Mouse (Mus musculus): ENCODE measurements at regions not wholly inside any gene's neighbourhood (a gene's known extent, or its start where the extent isn't known, plus 50 kb on each side); places are given as distances from the start of the nearest gene placed in this dataset.

DNA sequence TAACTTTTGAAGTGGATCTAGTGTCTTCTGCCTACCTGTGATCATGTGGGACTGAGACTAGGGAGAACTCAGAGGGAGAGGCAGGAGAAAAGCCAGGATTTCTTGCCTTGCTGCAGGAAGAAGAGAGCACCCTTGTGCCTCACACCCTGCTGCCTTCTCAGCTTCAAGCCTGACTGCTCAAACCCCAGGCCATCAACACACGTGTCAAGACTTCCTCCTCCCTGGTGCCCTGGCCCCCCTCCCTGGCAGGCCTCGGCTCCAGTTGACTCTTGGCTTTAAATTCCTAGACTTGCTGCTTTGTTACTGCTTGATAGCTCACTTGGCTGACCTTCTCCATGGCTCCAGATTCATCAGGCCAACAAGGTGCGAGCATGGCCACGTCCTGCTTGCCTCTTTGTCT lies 250.1 kb upstream of the Mki67 start:
- DNase-seq (ENCODE audit: low spot score in 2 of 2), result no peak

DNA sequence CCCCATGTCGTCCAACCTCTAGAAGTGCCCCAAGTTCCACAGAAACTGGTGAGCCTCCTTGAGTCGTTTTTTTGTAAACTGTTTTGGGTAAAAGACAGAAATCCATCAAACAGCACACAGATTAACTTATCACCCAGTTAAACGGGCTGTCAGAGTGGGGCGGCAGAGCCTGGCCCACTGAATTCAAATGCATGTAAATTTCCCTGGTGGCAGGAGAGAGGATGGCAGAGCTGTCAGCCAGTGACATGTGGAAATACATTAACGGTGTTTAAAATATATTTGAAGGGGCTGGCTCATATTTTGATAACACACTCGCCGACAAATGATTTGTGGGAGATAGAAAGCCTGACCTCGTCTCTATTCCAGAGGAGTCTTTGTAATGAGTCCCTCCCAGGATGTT lies 252.5 kb upstream of the Mki67 start:
- DNase-seq (ENCODE audit: low spot score in 2 of 2), result no peak

DNA sequence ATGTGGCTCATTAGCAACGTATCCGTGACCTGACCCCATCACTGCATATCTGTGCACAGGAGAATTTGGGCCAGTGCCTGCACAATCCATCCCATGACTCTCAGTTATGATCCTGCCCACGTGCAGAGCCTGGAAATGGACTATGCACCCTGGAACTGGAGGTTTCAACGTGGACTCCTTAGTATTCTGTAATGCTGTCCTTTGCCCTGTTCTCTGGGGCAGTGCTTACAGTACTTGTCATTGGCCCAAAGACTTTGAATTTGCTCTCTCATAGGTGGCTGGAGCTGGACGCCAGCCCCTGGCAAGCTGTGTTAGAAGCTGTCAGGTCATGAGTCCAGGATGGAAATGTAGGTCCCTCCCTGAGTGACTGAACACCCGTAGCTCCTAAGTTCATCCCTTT lies 269.9 kb upstream of the Mki67 start:
- DNase-seq (ENCODE audit: low spot score in 2 of 2), result no peak

DNA sequence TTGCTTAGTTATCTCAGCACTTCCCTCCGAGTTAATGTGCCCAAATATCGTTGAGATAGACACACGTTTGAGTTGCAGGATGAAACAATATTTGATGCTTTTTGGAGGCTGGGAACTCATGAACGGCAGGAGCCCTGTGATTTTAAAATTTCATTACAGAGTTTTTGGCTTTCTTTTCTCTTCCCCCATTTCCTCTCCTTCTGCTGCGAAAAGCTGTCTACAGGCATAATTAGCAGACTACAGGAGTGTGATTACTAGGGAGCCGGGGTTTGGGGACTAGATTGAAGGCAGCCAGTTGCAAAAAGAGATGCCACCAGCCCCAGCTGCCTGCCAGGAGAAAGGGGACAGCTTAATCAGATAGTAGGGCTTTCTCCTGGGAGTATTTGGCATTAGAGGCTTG lies 274.2 kb upstream of the Mki67 start:
- no peak for DNase-seq (ENCODE audit: low spot score in 2 of 2)

DNA sequence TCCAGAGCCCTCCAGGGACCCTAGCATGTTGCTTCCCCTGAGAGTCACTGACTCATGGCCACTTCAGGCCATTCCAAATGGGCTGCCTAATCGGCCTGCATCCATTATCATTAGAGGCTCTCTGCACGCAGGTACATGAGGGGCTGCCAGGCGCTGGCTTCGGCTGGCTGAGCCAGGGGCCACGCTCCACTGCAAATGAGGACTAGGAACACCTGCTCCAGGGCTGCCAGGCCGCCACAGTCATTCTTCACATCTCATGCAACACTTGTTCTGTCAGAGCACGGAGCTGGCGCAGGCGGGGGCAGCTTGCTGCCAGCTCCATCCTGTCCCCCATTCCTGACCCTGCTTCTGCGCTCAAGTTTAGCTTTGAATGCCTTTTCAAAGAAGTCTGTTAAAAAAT lies 280.7 kb upstream of the Mki67 start:
- DNase-seq (ENCODE audit: low spot score in 2 of 2), result no peak

DNA sequence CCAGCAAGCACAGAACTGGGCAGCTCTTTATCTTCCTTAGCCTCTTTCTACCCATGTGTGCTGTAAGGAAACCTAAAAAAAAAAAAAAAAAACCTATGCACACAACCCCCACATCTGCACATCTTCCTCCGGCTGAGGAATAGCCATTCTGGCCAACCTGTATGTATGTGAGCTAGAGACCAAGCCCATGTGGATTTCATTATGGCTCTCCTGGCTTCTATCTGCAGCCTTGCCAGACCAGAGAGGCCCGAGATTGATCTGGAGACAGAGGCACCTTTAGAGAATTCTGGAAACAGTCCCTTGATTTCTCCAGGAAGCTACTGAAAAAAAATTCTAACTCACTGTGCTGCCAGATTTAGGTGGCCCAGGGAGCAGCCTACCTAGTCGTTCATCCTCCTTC lies 281.5 kb upstream of the Mki67 start:
- no peak for DNase-seq (ENCODE audit: low spot score in 2 of 2)

DNA sequence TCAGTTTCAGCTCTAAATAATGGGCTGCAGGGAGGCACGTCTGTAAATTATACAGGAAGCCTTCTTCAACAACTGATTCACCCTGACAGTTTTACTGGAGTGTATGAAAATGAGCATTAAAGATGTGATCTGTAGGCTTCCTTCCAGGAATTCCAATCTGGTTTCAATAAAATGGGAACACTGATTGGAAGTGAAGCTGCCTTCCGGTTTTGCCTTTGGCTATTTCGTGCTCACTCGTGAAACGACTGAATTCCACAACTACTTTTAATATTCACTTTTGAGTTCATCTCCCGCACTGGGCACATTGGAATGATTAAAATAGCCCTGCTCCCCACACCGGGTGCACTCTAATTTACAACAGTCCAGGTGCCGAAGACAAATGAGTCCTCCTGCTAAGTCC lies 286.2 kb upstream of the Mki67 start:
- no peak for DNase-seq (ENCODE audit: low spot score in 2 of 2)

DNA sequence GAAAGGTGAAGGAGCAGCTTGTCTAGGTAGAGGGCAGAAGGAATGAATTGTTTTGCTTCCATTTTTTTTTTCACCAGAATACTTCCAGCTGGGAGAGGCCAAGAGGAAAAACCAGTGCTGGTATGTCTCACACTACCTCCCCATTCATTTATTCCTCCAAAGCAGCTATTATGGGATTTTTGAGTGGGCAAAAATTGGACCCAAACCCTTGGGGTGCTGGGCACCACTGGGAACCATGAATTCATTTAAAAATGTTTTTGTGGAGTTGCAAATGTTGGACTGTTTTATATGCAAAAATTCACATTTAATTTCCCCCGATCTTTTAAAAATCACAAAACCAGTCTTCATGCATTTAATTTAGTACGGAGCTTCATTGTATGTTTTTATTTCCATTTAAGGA lies 287.1 kb upstream of the Mki67 start:
- DNase-seq (ENCODE audit: low spot score in 2 of 2), result no peak

DNA sequence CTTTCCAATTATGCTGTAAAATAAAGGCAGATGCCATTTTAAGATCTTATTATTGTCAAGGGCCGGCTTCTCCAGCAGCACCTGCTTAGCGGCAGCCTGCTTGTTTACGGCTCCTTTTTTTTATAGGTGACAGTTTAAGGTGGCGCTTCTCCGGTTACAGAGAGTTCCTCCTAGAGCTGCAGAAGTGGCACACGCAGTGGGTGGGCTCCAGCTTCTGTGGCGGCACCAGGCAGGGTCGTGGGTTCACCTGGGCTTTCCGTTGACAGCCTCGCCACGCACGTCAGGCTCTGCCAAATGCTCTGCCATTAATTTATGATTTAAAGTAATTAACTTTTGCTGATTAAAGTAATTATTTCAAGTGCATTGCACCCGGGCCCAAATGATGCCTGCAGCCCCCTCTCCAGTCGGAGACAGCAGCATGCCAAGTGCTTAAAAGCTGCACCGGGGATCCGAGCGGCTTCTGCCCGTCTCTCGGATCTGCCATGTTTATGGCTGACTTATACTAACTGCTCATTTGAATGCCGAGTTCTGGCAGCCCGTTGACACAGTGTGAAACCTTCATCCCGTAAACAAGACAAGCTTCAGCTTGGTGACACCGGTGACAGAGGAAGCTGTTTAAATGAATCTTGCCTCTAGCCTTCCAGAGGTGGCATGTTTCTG lies 291.8 kb upstream of the Mki67 start:
- DNase-seq (ENCODE audit: low spot score in 2 of 2), result no peak

DNA sequence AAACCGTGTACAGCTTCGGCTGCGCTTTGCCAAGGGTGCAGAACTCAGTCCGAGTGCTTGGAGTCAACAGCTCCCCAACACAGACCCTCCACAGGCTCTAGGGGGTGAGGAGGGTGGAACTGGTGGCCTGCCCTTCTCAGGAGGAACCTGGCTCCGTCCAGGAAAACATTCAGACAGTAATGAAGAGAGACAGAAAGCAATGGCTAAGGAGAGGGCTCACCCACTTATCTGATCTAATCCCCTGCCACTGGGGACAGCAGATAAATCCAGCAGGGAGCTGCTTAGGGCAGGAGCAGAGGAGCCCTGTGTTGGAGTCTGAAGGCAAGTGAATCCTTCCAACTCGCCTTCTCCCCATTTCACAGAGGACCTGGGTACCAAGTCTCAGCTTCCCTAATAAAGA lies 292.3 kb upstream of the Mki67 start:
- no peak for DNase-seq (ENCODE audit: low spot score in 2 of 2)

DNA sequence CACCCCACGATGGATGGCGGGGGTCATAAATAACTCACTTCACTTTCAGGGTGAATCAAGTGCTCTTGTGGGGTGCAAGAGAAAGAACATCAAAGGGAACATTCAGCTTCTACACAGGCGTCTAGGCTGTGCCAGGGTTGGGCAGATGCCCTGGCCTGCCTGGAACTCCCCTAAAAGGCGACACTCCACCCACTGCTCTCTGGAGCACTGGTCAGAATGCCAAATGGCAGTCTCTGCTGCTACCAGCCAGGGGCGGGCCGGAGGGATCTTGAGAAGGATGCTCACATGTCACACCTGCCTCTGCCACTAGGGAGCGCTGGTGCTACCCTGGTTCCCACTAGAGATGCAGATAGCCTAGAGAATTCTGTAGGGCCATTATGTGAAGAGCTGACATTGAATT lies 293.9 kb upstream of the Mki67 start:
- peak; percentile 47 to 64 for DNase-seq (ENCODE audit: low spot score in 2 of 2)

DNA sequence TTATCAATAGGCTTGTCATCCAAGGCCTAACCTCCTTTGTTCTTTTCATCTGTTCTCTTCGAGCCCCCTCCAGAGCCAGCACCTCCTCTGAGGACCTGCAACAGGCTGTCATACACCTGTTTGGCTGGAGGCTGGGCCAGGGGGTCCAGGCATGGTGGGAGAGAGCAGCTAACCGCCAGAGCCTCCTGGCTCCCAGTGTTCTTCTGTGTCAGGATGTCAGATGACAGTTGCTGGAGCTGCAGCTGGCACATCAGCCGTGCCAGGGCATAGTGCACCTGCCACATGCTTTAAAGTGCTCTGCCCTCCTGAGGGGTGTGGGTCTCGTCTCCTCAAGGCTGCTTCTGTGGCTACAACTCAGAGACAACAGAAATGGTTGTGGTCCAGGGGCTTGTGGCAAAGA lies 298.5 kb upstream of the Mki67 start:
- DNase-seq (ENCODE audit: low spot score in 2 of 2), result no peak

DNA sequence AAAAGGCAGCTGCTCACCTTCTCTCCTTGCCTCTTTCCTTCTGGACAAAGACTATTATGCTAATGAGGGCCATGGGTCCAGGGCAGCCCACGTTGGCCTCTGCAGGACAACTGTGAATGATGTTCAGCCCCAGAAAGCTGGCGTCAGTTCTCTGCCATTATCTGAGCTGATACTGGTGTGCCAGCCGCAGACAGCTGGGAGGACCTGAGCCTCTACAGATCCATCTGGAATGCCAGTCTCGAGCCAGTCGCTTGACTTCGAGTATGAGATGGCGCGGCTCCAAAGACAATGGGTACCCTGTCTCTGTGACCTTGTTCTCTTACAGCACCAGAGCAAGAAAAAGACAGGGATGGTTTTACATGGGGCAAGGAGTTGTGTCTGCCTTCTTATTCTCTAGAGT lies 300.8 kb upstream of the Mki67 start:
- no peak for DNase-seq (ENCODE audit: low spot score in 2 of 2)

DNA sequence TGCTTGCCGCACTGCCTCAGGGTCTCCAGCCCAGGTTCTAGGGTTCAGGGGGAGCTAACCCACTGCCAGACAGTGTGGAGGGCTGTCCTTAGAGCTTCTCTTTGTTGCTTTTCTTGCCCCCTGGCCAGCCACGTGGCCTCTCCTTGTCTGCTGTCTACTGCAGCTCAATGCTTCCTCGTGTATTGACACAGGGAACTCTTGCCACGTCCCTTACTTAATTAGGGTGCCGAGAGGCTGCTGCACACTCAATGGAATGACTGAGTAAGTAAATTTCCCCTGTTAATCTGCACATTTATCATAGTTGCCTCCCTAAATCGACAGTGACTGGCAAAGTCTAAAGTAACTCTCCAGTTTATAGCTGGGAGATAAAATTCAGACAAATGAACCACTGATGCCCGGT lies 304.4 kb upstream of the Mki67 start:
- no peak for DNase-seq (ENCODE audit: low spot score in 2 of 2)

DNA sequence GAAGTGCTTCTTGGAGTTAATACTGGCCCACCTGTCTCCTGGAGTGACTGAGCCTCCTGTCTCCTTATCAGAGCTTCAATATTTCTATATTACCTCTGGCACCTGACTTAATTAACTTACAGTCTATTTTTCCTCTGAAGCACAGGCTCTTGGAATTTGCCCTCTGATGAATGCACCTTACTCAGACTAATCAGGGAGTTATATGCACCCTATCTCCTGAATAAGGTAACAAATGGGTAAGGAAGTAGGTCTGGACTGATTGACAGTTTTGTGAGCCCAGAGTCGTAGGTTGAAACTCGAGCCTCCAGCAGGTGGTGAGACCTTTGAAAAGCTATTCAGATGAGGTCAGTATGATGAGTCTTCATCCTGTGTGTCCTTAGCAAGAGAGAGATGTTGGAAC lies 304.9 kb upstream of the Mki67 start:
- no peak for DNase-seq (ENCODE audit: low spot score in 2 of 2)

DNA sequence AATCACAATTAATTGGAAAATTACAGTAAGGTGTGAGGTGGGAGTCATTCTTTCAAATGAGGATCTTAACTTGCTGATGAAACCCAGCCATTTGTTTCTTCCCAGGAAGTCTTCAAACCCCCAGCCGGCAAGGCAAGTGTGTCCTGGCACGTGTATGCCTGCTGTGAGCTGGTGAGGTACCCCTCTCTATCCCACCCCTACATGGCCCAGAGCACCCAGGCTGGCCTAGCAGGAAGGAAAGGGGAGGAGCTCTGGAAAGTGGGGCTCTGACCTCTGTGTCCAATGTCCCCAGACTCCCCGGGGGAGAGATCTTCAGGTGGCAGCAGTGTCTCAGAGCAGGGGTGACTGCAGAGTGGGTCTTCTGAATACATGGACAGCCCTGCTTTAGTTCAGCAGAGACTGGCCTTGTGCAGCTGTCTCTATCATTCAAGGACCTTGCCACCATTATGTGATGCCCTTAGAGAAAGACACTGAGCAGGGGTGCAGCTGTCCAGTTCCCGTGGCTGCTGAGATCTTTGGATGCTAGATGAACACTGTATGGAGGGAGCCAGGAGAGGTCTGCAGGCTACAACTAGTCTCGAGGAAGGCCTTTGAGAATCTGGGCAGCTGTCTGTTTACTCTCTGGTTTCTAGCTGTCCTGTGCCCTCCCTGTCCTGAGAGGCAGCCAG lies 306.8 kb upstream of the Mki67 start:
- no peak for DNase-seq (ENCODE audit: low spot score in 2 of 2)

DNA sequence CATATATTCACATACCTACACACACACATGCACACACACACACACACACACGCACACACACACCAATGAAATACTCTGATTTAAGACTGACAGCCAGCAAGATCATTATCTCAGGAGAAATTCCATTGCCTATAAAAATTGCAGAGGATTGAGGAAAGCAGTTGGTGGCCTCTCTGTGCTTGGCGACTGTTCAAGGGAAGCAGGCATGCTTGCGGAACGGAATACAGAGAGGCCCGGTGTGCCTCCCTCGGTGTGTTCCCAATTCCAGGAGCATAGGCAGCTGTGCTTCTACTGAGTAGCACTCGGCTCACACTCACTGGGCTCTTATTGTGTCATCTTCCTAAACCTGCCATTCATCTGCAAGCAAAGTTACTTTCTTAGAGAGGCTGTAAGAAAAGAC lies 310.3 kb upstream of the Mki67 start:
- DNase-seq (ENCODE audit: low spot score in 2 of 2), result no peak

DNA sequence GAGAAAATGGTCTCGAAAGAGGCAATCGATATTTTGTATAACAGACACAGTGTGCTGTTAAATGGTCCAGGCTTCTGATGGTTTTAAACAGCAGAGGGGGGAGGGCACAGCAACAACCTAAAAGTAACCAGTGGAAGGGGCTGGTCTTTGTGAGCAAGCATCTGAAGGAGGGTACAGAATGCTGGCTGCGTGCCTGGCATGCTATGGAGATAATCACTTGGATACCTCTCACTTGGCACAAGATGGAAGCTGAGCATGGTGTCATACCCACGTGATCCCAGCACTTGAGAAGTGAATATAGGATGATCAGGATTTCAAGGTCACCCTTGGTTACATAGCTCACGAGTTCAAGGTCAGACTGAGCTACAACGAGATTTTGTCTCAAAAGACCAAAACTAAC lies 315.9 kb upstream of the Mki67 start:
- no peak for DNase-seq (ENCODE audit: low spot score in 2 of 2)

DNA sequence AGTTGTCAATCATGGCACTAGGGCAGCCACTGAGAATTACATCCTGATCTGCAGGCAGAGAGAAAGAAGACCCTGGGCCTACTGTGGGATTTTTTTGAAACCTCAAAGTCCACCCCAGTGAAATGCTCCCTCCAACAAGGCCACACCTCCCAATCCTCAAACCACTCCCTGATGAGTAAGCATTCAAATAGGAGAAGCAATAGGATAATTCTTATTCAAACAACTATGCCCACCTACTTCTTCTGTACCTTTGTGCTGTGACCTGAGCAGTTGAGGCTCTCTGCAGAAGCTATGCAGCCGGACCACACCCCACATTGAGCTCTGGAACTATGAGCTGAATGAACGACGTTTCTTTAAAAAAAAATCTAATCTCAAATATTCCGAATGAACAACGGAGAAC lies 317.4 kb upstream of the Mki67 start:
- DNase-seq (ENCODE audit: low spot score in 2 of 2), result no peak

DNA sequence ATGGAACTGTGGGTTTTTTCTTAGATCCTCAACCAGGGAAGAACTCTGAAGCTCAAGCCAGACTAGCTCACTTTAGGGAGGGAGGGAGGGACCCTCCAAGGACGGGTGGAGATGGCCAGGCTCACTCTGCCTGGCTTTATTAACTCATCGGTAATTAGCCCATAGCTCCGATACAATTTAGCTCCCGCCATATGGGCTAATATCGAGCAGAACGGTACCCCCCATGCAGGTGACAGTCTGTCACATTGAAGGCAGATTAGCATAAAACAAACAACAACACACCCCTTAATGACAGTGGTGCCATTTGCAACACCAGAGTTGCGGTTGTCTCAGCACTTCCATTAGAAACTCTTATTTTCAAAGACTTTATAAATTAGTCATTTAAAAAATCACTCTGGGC lies 319.6 kb upstream of the Mki67 start:
- no peak for DNase-seq (ENCODE audit: low spot score in 2 of 2)

DNA sequence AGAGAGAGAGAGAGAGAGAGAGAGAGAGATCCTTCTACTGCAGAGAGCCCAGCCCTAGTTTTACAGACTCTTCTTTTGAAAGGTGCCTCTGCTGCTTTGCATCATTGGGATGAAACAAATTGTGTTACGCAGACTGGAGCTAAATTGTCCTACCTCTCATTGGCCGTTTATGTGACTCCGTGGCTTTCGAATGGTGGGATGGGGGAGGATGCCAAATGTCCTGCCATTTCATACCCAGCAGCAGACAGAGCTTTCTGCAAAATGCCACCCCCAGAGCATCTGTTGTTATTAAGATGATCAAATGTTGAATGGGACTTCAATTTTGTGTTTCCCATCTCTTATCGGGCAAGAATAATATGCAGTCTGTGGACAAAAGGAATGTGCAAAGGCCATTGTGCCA lies 321.9 kb upstream of the Mki67 start:
- DNase-seq (ENCODE audit: low spot score in 2 of 2), result no peak

DNA sequence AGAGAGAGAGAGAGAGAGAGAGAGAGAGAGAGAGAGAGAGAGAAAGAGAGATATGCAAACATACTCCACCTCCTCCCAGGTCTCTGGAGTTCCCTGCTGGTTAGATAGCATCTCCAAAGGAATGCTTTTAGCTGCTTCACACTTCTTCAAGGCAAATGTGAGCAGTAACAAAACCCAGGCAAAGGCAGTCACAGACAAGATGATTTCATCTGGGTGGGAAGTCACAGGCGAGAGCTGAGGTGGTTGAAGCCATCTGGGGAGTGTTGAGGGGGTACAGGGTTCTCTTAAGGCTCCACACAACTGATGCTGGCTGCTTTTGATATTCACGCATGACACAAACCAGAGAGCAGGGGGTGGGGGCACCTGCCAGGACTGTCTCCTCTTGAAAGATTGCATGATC lies 322.7 kb upstream of the Mki67 start:
- no peak for DNase-seq (ENCODE audit: low spot score in 2 of 2)

DNA sequence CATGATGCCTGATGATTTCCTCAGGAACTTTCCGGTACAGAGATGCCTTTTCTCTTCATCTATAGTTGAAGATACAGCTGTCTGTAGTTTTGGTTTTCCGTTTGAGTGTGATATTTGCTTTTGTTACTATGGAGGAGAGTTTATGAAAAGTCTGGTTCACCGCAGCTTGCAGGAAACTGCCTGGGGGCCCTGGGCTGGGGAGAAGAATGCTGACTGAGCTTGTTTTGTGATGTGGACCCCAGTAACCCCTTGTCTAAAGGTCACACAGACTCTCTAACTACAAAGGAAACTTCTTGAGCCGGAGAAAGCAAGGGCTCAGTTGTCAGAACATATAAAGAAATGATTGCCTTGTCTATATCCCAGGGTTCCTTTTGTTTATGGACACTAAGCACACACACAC lies 325.8 kb upstream of the Mki67 start:
- no peak for DNase-seq (ENCODE audit: low spot score in 2 of 2)
